Mouse (Mus musculus): ENCODE data around the gene Cars2. TPM values are rescaled to one million over a fixed set of nuclear protein-coding genes. Genes with fewer than 3 reads are reported as not detected.
A peak's percentile ranks its signal among the peaks of the same experiment; 100 is the strongest.

Cars2 gene
- total and polyA plus RNA-seq, 3 experiments, result 62.8 to 63.8 TPM; not detected in 1

DNA sequence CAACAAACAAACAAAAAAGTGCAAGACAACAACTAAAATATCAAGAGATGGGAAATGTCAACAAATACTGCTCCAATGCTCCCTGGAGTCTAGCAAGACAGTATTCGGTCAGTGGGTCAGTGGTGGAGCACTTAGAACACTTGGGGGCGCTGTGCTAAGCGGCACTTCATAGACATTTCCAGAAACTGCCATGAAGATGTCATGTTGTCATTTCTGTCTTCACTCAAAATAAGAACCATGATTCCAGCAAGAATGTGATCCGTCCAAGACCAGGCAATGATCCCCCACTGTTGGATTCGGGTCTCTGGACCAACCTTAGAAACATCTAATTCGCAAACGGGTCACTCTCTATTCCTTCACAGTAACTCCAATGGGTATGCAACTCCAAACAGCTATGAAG lies 877 bp downstream of the Cars2 start (continued):
- TF ChIP-seq GATA1 (IDR thresholded peaks at IDR 0.05; ENCODE audit: low read depth, low read length) (no peak), SIN3A (IDR thresholded peaks at IDR 0.05; ENCODE audit: low read length) (peak; percentile 49), MAX (IDR thresholded peaks at IDR 0.05; ENCODE audit: low read length) (no peak), MAZ (IDR thresholded peaks at IDR 0.05; ENCODE audit: low read depth, low read length) (no peak), ZNF384 (IDR thresholded peaks at IDR 0.05; ENCODE audit: low read depth, low read length) (no peak), BHLHE40 (IDR thresholded peaks at IDR 0.05; ENCODE audit: borderline replicate concordance, low read depth, low read length) (no peak), ELF1 (IDR thresholded peaks at IDR 0.05; ENCODE audit: low read depth, low read length) (no peak), ZKSCAN1 (IDR thresholded peaks at IDR 0.05; ENCODE audit: low read depth, low read length) (no peak), SMC3 (IDR thresholded peaks at IDR 0.05; ENCODE audit: low read depth, low read length) (peak; percentile 80), RAD21 (IDR thresholded peaks at IDR 0.05; ENCODE audit: low read depth, low read length) (peak; percentile 47), POLR2AphosphoS2 (IDR thresholded peaks at IDR 0.05; ENCODE audit: low read length) (no peak), NRF1 (IDR thresholded peaks at IDR 0.05; ENCODE audit: insufficient read depth, low read depth, low read length, poor library complexity, severe bottlenecking) (no peak)

DNA sequence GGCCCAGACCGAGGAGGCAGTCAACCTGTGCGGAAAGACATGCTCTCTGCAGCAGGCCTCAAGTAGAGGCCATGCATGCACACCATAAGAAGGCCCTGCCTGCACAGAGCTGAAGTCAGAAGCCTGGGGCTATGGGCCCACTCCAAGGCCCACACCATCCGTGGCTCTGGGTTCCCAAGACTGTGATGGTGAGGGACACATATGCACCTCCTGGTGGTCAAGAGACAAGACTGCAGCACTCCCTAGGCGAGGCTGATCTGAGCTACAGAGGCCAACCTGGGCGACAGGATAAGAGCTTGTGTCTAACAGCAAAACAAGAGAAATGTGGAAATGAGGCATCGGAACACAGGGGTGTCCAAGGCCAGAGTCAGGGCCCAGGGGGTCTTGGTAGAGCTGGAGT lies 3.5 kb downstream of the Cars2 start:
- TF ChIP-seq SMC3 (IDR thresholded peaks at IDR 0.05; ENCODE audit: low read depth, low read length), result peak; percentile 46
- TF ChIP-seq CTCF (IDR thresholded peaks at IDR 0.05 in 2 of 3, conservative IDR thresholded peaks at IDR 0.05 in 1 of 3; ENCODE audit: control insufficient read depth in 1 of 3, insufficient read depth in 1 of 3, low read depth in 2 of 3, low read length in 3 of 3, poor library complexity in 1 of 3, severe bottlenecking in 1 of 3), result peak; percentile 41 to 57 (median 55)
- no peak for TF ChIP-seq RCOR1 (IDR thresholded peaks at IDR 0.05; ENCODE audit: low read depth, low read length)
- DNase-seq (ENCODE audit: low read depth, low spot score), result peak; percentile 54

DNA sequence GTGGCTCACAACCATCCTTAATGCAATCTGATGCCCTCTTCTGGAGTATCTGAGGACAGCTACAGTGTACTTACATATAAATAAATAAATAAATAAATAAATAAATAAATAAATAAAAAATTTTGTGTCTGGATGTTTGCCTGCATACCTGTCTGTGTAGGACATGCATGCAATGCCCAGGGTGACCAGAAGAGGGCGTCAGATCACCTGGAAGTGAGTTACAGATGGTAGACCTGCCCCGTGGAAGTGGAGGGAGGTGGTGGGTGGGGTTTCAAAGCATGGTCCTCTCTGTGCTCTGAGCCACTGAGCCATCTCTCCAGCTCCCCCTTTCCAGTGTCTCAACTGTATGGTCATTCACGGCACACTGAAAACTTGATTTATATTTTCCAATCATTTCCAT lies 6.2 kb downstream of the Cars2 start:
- peaks cover 0 to 5% of the 10 kb centered on the region in 2 experiments; a peak in 1 of 4 replicates for H3K36me3 ChIP-seq (ENCODE audit: control insufficient read depth in 1 of 2, insufficient read depth in 2 of 2, low read length in 2 of 2)
- no peaks in the 10 kb centered on the region for H3K27me3 ChIP-seq (ENCODE audit: control insufficient read depth in 1 of 2, insufficient read depth in 2 of 2, low read length in 2 of 2)
- H3K9me3 ChIP-seq (replicated peaks; ENCODE audit: insufficient read depth, low read length), result no peaks in the 10 kb centered on the region
- H3K79me2 ChIP-seq (ENCODE audit: control insufficient read depth, insufficient read depth, low read length, poor library complexity), result peaks cover 3% of the 10 kb centered on the region
- H3K4me3 ChIP-seq (ENCODE audit: control insufficient read depth in 1 of 2, insufficient read depth in 1 of 2, low read depth in 2 of 2, low read length in 2 of 2), result no peak overlapping the region
- no peak overlapping the region for H3K9ac ChIP-seq (ENCODE audit: control insufficient read depth, low read depth, low read length, poor library complexity, severe bottlenecking)
- peak; percentile 57 for DNase-seq (ENCODE audit: low read depth, low spot score)
- H3K27ac ChIP-seq (ENCODE audit: control insufficient read depth, low read depth, low read length), result no peak overlapping the region
- peaks cover 2% of the 10 kb centered on the region in 2 experiments; a peak in 1 of 4 replicates for H3K4me1 ChIP-seq (ENCODE audit: control insufficient read depth in 1 of 2, insufficient read depth in 2 of 2, low read length in 2 of 2)
- TF ChIP-seq RAD21 (IDR thresholded peaks at IDR 0.05; ENCODE audit: low read depth, low read length), result peak; percentile 38
- TF ChIP-seq GATA1 (IDR thresholded peaks at IDR 0.05; ENCODE audit: low read depth, low read length), result no peak
- 0 out of 2 replicates have a peak, but pooled peaks have one; percentile 6 for TF ChIP-seq ZC3H11A (IDR thresholded peaks at IDR 0.05; ENCODE audit: low read depth, low read length)
- no peak for TF ChIP-seq CHD1 (IDR thresholded peaks at IDR 0.05; ENCODE audit: low read depth, low read length)
- TF ChIP-seq SIN3A (IDR thresholded peaks at IDR 0.05; ENCODE audit: low read length), result no peak
- no peak for TF ChIP-seq ZMIZ1 (IDR thresholded peaks at IDR 0.05; ENCODE audit: low read depth, low read length)
- TF ChIP-seq HCFC1 (IDR thresholded peaks at IDR 0.05; ENCODE audit: low read depth, low read length), result no peak
- no peak for TF ChIP-seq CHD2 (IDR thresholded peaks at IDR 0.05; ENCODE audit: low read length)
- no peak for TF ChIP-seq TBP (IDR thresholded peaks at IDR 0.05; ENCODE audit: low read depth, low read length)
- no peak for TF ChIP-seq ZKSCAN1 (IDR thresholded peaks at IDR 0.05; ENCODE audit: low read depth, low read length)
- TF ChIP-seq USF1 (IDR thresholded peaks at IDR 0.05; ENCODE audit: low read depth, low read length), result no peak
- TF ChIP-seq MAZ (IDR thresholded peaks at IDR 0.05; ENCODE audit: low read depth, low read length), result no peak
- TF ChIP-seq E2F4 (IDR thresholded peaks at IDR 0.05; ENCODE audit: borderline replicate concordance, low read depth, low read length), result no peak
- TF ChIP-seq ETS1 (IDR thresholded peaks at IDR 0.05; ENCODE audit: low read depth, low read length), result no peak
- no peak for TF ChIP-seq KAT2A (conservative IDR thresholded peaks at IDR 0.05; ENCODE audit: low read depth, low read length)
- no peak for TF ChIP-seq ZNF384 (IDR thresholded peaks at IDR 0.05; ENCODE audit: low read depth, low read length)
- no peak for TF ChIP-seq RCOR1 (IDR thresholded peaks at IDR 0.05; ENCODE audit: low read depth, low read length)
- TF ChIP-seq MYB (IDR thresholded peaks at IDR 0.05; ENCODE audit: low read depth, low read length), result no peak
- no peak for TF ChIP-seq ELF1 (IDR thresholded peaks at IDR 0.05; ENCODE audit: low read depth, low read length)
- TF ChIP-seq CTCF (IDR thresholded peaks at IDR 0.05 in 2 of 3, conservative IDR thresholded peaks at IDR 0.05 in 1 of 3; ENCODE audit: control insufficient read depth in 1 of 3, insufficient read depth in 1 of 3, low read depth in 2 of 3, low read length in 3 of 3, poor library complexity in 1 of 3, severe bottlenecking in 1 of 3), result peak; percentile 64 to 78 (median 76)
- TF ChIP-seq POLR2AphosphoS5 (IDR thresholded peaks at IDR 0.05; ENCODE audit: borderline replicate concordance, low read depth, low read length), result no peak
- TF ChIP-seq TAL1 (IDR thresholded peaks at IDR 0.05; ENCODE audit: low read length), result no peak
- no peak for TF ChIP-seq BHLHE40 (IDR thresholded peaks at IDR 0.05; ENCODE audit: borderline replicate concordance, low read depth, low read length)
- TF ChIP-seq TCF12 (IDR thresholded peaks at IDR 0.05; ENCODE audit: low read depth, low read length), result no peak

More for the DNA sequence above, 3.5 kb downstream of the Cars2 start:
- Histone ChIP-seq H3K9me3 (replicated peaks; ENCODE audit: insufficient read depth, low read length) (no peaks in the 10 kb centered on the region), H3K79me2 (ENCODE audit: control insufficient read depth, insufficient read depth, low read length, poor library complexity) (peaks cover 7% of the 10 kb centered on the region), H3K27ac (ENCODE audit: control insufficient read depth, low read depth, low read length) (no peak overlapping the region), H3K36me3 (ENCODE audit: control insufficient read depth in 1 of 2, insufficient read depth in 2 of 2, low read length in 2 of 2) (peaks cover 2 to 3% of the 10 kb centered on the region in 2 experiments; a peak in 3 of 4 replicates), H3K4me1 (ENCODE audit: control insufficient read depth in 1 of 2, insufficient read depth in 2 of 2, low read length in 2 of 2) (peaks cover 2 to 6% of the 10 kb centered on the region in 2 experiments; a peak in 3 of 4 replicates), H3K4me3 (ENCODE audit: control insufficient read depth in 1 of 2, insufficient read depth in 1 of 2, low read depth in 2 of 2, low read length in 2 of 2) (no peak overlapping the region), H3K27me3 (ENCODE audit: control insufficient read depth in 1 of 2, insufficient read depth in 2 of 2, low read length in 2 of 2) (no peaks in the 10 kb centered on the region), H3K9ac (ENCODE audit: control insufficient read depth, low read depth, low read length, poor library complexity, severe bottlenecking) (no peak overlapping the region)

Data from MEL (cell line).